Mouse (Mus musculus) cerebellum, adult 2 months (tissue): ENCODE data around the gene Dnah2. TPM values are rescaled to one million over a fixed set of nuclear protein-coding genes. Genes with fewer than 3 reads are reported as not detected.

Experiments
- DNase-seq, 2 experiments: peaks; one replicate each; pipeline ENCODE4 v3.0.0; 2021
- H3K27ac ChIP-seq: fragments of 200-500 bp; 2 replicates; pipeline ENCODE4 v1.5.1; 2012; ENCODE audit warnings: low read length, control low read depth, inconsistent platforms; ENCODE audit not compliant: insufficient read depth
- H3K27me3 ChIP-seq: fragments of 200-500 bp; 2 replicates; pipeline ENCODE4 v1.6.1; 2012; ENCODE audit warnings: inconsistent platforms, mild to moderate bottlenecking, low read length, moderate library complexity; ENCODE audit not compliant: control insufficient read depth, insufficient read depth
- H3K4me1 ChIP-seq: fragments of 200-500 bp; 2 replicates; pipeline ENCODE4 v1.6.1; 2011; ENCODE audit warnings: low read length; ENCODE audit not compliant: control insufficient read depth, insufficient read depth
- H3K4me3 ChIP-seq: fragments of 200-500 bp; replicated peaks from 2 replicates; pipeline ENCODE3; 2011; ENCODE audit warnings: mild to moderate bottlenecking, low read depth, low read length, control low read depth; ENCODE audit not compliant: insufficient read depth
- CTCF ChIP-seq: fragments of 200-500 bp; IDR thresholded peaks from 2 replicates; pipeline ENCODE4 v1.5.1; 2011; ENCODE audit warnings: low read depth, mild to moderate bottlenecking, control low read depth, low read length, moderate library complexity, borderline replicate concordance; ENCODE audit not compliant: insufficient read depth
- POLR2A ChIP-seq: fragments of 200-500 bp; IDR thresholded peaks from 2 replicates; pipeline ENCODE4 v1.6.1; 2011; ENCODE audit warnings: low read length, control low read depth, borderline replicate concordance; ENCODE audit not compliant: insufficient read depth
- WGBS: fragments of 180-500 bp; shearing (Covaris S2); methylation state at CpG from one replicate; pipeline ENCODE4 v1.1.7; 2018; 5-methylcytosine and 5-hydroxymethylcytosine counted together
- polyA plus RNA-seq: library from polyadenylated mRNA; depleted of rRNA; stranded (reverse); fragments of >200 nt; gene quantifications from 2 replicates; pipeline ENCODE4 v1.2.3, GENCODE M21; 2012

The Dnah2 gene
- polyA plus RNA-seq, 1 experiment, result 0.69 TPM

GRCm38 (mm10) chr11:69390400-69391034, 158.4 kb downstream of the Dnah2 start:
- no peak overlapping the region for H3K27ac ChIP-seq
- H3K4me1 ChIP-seq, result 0 out of 2 replicates have a peak, but pooled peaks cover 4% of the 10 kb centered on the region
- TF ChIP-seq POLR2A (no peak), CTCF (peak; percentile 64)
- 54% methylated on average over 10 of the region's 10 CpGs for WGBS
- no peaks in the 10 kb centered on the region for H3K27me3 ChIP-seq
- no peak overlapping the region for H3K4me3 ChIP-seq
- peak; percentile 54 to 69 for DNase-seq

DNA sequence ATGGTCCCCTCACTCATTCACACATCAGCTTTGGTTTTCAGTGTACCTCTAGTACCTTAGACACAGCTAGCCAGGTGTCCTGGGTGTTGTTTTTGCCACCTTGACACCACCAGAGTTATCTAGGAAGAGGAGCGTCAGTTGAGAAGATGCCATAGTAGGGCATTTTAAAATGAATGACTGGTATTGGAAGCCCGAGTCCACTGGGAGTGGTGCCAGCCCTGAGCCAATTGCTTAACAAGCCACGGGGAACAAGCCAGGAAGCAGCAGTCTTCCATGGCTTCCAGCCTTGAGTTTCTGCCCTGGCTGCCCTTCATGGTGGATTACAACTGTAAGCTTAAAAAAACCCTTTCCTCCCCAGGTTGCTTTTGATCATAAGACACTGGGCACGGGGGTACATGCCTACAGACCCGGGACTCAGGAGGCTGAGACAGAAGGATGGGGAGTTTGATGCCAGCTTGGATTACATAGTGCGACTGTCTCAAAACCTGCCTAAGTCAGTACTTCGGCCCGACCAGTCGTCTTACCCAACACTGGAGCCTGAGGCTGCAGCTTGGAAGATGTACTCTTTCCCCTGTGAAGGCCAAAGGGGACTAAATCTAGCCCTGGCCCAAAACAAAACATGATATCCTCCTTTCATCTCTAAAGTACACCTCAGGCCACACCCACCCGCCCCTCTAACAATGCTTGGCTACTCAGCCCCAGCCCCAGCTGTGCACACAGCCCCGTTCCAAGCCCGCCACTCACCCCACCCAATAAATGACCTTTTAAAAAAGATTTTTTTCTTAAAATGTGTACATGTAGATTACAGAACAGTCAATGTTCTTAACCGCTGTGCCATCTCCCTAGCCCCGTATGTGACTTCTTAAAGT, 159.1 kb downstream of the Dnah2 start:
- 30% methylated on average over 14 of the region's 14 CpGs for WGBS
- 0 out of 2 replicates have a peak, but pooled peaks have one; percentile 8 for TF ChIP-seq CTCF
- no peak for TF ChIP-seq POLR2A
- H3K27ac ChIP-seq, result no peak overlapping the region
- no peaks in the 10 kb centered on the region for H3K27me3 ChIP-seq
- 0 out of 2 replicates have a peak, but pooled peaks cover 4% of the 10 kb centered on the region for H3K4me1 ChIP-seq
- DNase-seq, result peak; percentile 50 to 57
- H3K4me3 ChIP-seq, result no peak overlapping the region

- no peaks in the 10 kb centered on the region for H3K27me3 ChIP-seq
- no peak overlapping the region for H3K4me3 ChIP-seq
- no peak overlapping the region for H3K27ac ChIP-seq
- no peak for DNase-seq
- H3K4me1 ChIP-seq, result 0 out of 2 replicates have a peak, but pooled peaks cover 4% of the 10 kb centered on the region
- no peak for TF ChIP-seq CTCF
- no peak for TF ChIP-seq POLR2A
- 94% methylated on average over 4 of the region's 4 CpGs for WGBS
These were observed 160.2 kb downstream of the Dnah2 start for GRCm38 (mm10) chr11:69388680-69389079.

- no peak for DNase-seq
- TF ChIP-seq CTCF (no peak), POLR2A (no peak)
- Histone ChIP-seq H3K27ac (no peak overlapping the region), H3K4me1 (peaks cover 12% of the 10 kb centered on the region), H3K4me3 (no peak overlapping the region), H3K27me3 (no peaks in the 10 kb centered on the region)
- 83% methylated on average over 7 of the region's 7 CpGs for WGBS
These were observed 162.2 kb downstream of the Dnah2 start for GRCm38 (mm10) chr11:69386758-69387157.

- 82% methylated on average over 6 of the region's 6 CpGs for WGBS
- Histone ChIP-seq H3K27ac (no peak overlapping the region), H3K4me1 (peaks cover 18% of the 10 kb centered on the region), H3K27me3 (no peaks in the 10 kb centered on the region), H3K4me3 (no peak overlapping the region)
- no peak for DNase-seq
- no peak for TF ChIP-seq POLR2A
- no peak for TF ChIP-seq CTCF
These were observed 163.9 kb downstream of the Dnah2 start for GRCm38 (mm10) chr11:69384979-69385378.

GRCm38 (mm10) chr11:69382478-69383105, 166.3 kb downstream of the Dnah2 start:
- H3K27ac ChIP-seq, result no peak overlapping the region
- H3K4me1 ChIP-seq, result peaks cover 15% of the 10 kb centered on the region
- WGBS, result 15% methylated on average over 10 of the region's 10 CpGs
- DNase-seq, result peak; percentile 33 to 70
- H3K4me3 ChIP-seq, result no peak overlapping the region
- TF ChIP-seq POLR2A, result no peak
- no peak for TF ChIP-seq CTCF
- H3K27me3 ChIP-seq, result no peaks in the 10 kb centered on the region

DNA sequence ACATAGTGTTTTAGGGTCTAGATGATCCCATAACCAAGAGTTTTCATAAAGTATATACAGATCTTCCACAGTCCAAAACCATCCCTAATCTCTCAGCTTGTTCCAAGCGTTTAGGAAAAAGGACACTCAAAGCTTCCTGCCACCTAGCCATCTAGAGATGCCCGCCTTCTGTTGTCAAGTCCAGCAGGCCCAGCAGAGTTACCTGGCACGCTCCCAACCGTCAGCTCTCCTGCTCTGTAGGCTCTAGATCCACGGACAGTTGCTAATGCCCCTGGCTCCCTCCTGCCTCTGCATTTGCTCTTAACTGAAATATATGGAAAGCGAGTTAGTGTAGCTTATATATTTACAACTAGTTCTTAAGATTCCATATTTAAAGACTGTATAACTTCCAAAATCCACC, 167.6 kb downstream of the Dnah2 start:
- Histone ChIP-seq H3K4me3 (no peak overlapping the region), H3K4me1 (peaks cover 15% of the 10 kb centered on the region), H3K27ac (no peak overlapping the region), H3K27me3 (no peaks in the 10 kb centered on the region)
- peak; percentile 69 to 80 for DNase-seq
- TF ChIP-seq POLR2A, result no peak
- TF ChIP-seq CTCF, result no peak
- WGBS, result 12% methylated on average over 6 of the region's 6 CpGs
